Mouse (Mus musculus): ENCODE results near the gene Msh4. TPM values are rescaled to one million over a fixed set of nuclear protein-coding genes. Genes with fewer than 3 reads are reported as not detected.

The Msh4 gene
- polyA plus RNA-seq, 1 experiment, result 1.8 TPM

GRCm38 (mm10) chr3:153818723-153819122 is 87.2 kb downstream of the Msh4 start:
- Histone ChIP-seq H3K9ac (ENCODE audit: low read depth, poor library complexity, severe bottlenecking) (no peak overlapping the region), H3K36me3 (ENCODE audit: control insufficient read depth, insufficient read depth, low read length, poor library complexity, severe bottlenecking) (no peaks in the 10 kb centered on the region), H3K9me3 (replicated peaks; ENCODE audit: control insufficient read depth, insufficient read depth, low read length, poor library complexity, severe bottlenecking) (no peaks in the 10 kb centered on the region), H3K27ac (ENCODE audit: insufficient read depth, low read length) (no peak overlapping the region), H3K4me1 (ENCODE audit: control insufficient read depth, insufficient read depth, low read length) (no peaks in the 10 kb centered on the region), H3K27me3 (ENCODE audit: control insufficient read depth, insufficient read depth, low read length, poor library complexity, severe bottlenecking) (no peaks in the 10 kb centered on the region), H3K4me3 (ENCODE audit: low read depth, low read length) (no peak overlapping the region)
- no peak for TF ChIP-seq POLR2A (IDR thresholded peaks at IDR 0.05; ENCODE audit: insufficient read depth, low read length)
- no peak for TF ChIP-seq EP300 (IDR thresholded peaks at IDR 0.05; ENCODE audit: insufficient read depth, low read depth, low read length)

DNA sequence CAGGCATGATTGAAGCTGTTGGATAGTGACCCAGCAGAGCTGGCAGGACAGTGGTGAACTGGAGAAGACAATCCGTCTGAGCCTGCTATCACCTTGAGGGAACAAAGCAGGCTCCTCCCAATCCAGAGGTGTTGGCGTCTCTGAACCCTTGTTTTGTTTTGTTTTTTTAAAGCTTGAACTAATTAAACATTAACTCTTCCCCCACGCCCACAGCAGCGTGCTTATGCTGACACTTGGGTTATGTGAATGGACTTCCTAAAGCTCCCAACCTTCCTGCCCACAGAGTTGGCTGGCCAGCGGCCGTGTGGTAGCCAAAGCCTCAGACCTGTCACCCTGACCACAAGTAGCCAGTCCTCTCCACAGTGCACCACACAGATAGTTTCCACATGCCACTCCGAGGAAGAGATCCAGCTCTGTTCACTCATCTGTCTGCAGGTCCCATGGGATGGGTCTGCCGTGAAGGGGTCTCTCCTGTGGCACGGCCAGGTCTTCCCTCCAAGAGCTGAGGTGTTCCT is 88.5 kb downstream of the Msh4 start:
- Histone ChIP-seq H3K27ac (ENCODE audit: insufficient read depth, low read length) (no peak overlapping the region), H3K9me3 (replicated peaks; ENCODE audit: control insufficient read depth, insufficient read depth, low read length, poor library complexity, severe bottlenecking) (no peaks in the 10 kb centered on the region), H3K4me3 (ENCODE audit: low read depth, low read length) (no peak overlapping the region)

GRCm38 (mm10) chr3:153814026-153814425 is 91.9 kb downstream of the Msh4 start:
- no peaks in the 10 kb centered on the region for H3K4me1 ChIP-seq (ENCODE audit: control insufficient read depth, insufficient read depth, low read length)
- no peaks in the 10 kb centered on the region for H3K27me3 ChIP-seq (ENCODE audit: control insufficient read depth, insufficient read depth, low read length, poor library complexity, severe bottlenecking)
- no peak for TF ChIP-seq CTCF (IDR thresholded peaks at IDR 0.05; ENCODE audit: low read depth, low read length)
- no peak for TF ChIP-seq POLR2A (IDR thresholded peaks at IDR 0.05; ENCODE audit: insufficient read depth, low read length)
- no peak for TF ChIP-seq EP300 (IDR thresholded peaks at IDR 0.05; ENCODE audit: insufficient read depth, low read depth, low read length)
- no peak overlapping the region for H3K27ac ChIP-seq (ENCODE audit: insufficient read depth, low read length)
- no peak overlapping the region for H3K4me3 ChIP-seq (ENCODE audit: low read depth, low read length)
- no peaks in the 10 kb centered on the region for H3K36me3 ChIP-seq (ENCODE audit: control insufficient read depth, insufficient read depth, low read length, poor library complexity, severe bottlenecking)
- H3K9me3 ChIP-seq (replicated peaks; ENCODE audit: control insufficient read depth, insufficient read depth, low read length, poor library complexity, severe bottlenecking), result no peaks in the 10 kb centered on the region
- no peak overlapping the region for H3K9ac ChIP-seq (ENCODE audit: low read depth, poor library complexity, severe bottlenecking)

More for the DNA sequence above, 88.5 kb downstream of the Msh4 start:
- H3K36me3 ChIP-seq (ENCODE audit: control insufficient read depth, insufficient read depth, low read length, poor library complexity, severe bottlenecking), result no peaks in the 10 kb centered on the region
- no peaks in the 10 kb centered on the region for H3K27me3 ChIP-seq (ENCODE audit: control insufficient read depth, insufficient read depth, low read length, poor library complexity, severe bottlenecking)
- TF ChIP-seq POLR2A (IDR thresholded peaks at IDR 0.05; ENCODE audit: insufficient read depth, low read length) (no peak), EP300 (IDR thresholded peaks at IDR 0.05; ENCODE audit: insufficient read depth, low read depth, low read length) (no peak), CTCF (IDR thresholded peaks at IDR 0.05; ENCODE audit: low read depth, low read length) (no peak)
- H3K9ac ChIP-seq (ENCODE audit: low read depth, poor library complexity, severe bottlenecking), result no peak overlapping the region
- H3K4me1 ChIP-seq (ENCODE audit: control insufficient read depth, insufficient read depth, low read length), result no peaks in the 10 kb centered on the region

- no peaks in the 10 kb centered on the region for H3K9me3 ChIP-seq (replicated peaks; ENCODE audit: control insufficient read depth, insufficient read depth, low read length, poor library complexity, severe bottlenecking)
- H3K4me1 ChIP-seq (ENCODE audit: control insufficient read depth, insufficient read depth, low read length), result no peaks in the 10 kb centered on the region
- H3K27ac ChIP-seq (ENCODE audit: insufficient read depth, low read length), result no peak overlapping the region
- no peak overlapping the region for H3K4me3 ChIP-seq (ENCODE audit: low read depth, low read length)
- no peaks in the 10 kb centered on the region for H3K36me3 ChIP-seq (ENCODE audit: control insufficient read depth, insufficient read depth, low read length, poor library complexity, severe bottlenecking)
- no peak overlapping the region for H3K9ac ChIP-seq (ENCODE audit: low read depth, poor library complexity, severe bottlenecking)
- TF ChIP-seq CTCF (IDR thresholded peaks at IDR 0.05; ENCODE audit: low read depth, low read length), result no peak
- no peak for TF ChIP-seq POLR2A (IDR thresholded peaks at IDR 0.05; ENCODE audit: insufficient read depth, low read length)
- TF ChIP-seq EP300 (IDR thresholded peaks at IDR 0.05; ENCODE audit: insufficient read depth, low read depth, low read length), result no peak
- H3K27me3 ChIP-seq (ENCODE audit: control insufficient read depth, insufficient read depth, low read length, poor library complexity, severe bottlenecking), result no peaks in the 10 kb centered on the region
Observed at GRCm38 (mm10) chr3:153808406-153808805, 97.5 kb downstream of the Msh4 start.

DNA sequence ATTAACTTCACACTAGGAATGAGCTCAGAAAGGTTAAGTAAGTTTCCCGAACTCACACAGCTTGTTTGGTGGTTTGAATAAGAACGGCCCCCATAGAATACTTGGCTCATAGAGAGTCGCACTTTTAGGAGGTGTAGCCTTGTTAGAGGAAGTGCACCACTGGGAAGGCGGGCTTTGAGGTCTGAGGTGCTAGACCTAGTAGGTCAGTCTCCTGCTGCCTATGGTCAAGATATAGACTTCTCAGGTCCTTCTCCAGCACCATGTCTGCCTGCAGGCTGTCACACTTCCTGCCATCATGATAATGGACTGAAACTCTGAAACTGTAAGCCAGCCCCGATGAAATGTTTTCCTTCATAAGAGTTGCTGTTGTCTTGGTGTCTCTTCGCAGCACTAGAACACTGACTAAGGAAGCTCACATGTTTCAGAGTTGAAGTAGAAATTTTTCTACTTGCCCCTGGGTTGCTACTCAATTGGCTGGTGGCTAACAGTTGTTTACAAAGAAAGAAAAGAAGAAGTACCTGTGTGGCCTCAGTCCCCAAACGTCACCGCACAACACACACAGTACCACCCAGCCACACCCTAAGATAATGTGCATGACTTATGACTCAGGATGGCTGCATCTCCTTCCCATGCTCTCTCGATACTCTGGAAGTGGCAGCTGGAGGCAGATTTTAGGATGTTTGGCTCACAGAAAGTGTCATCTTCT is 98.3 kb downstream of the Msh4 start:
- TF ChIP-seq CTCF (IDR thresholded peaks at IDR 0.05; ENCODE audit: low read depth, low read length) (no peak), POLR2A (IDR thresholded peaks at IDR 0.05; ENCODE audit: insufficient read depth, low read length) (no peak), EP300 (IDR thresholded peaks at IDR 0.05; ENCODE audit: insufficient read depth, low read depth, low read length) (no peak)
- Histone ChIP-seq H3K4me1 (ENCODE audit: control insufficient read depth, insufficient read depth, low read length) (no peaks in the 10 kb centered on the region), H3K27ac (ENCODE audit: insufficient read depth, low read length) (no peak overlapping the region), H3K4me3 (ENCODE audit: low read depth, low read length) (no peak overlapping the region), H3K9ac (ENCODE audit: low read depth, poor library complexity, severe bottlenecking) (no peak overlapping the region), H3K9me3 (replicated peaks; ENCODE audit: control insufficient read depth, insufficient read depth, low read length, poor library complexity, severe bottlenecking) (no peaks in the 10 kb centered on the region), H3K27me3 (ENCODE audit: control insufficient read depth, insufficient read depth, low read length, poor library complexity, severe bottlenecking) (no peaks in the 10 kb centered on the region), H3K36me3 (ENCODE audit: control insufficient read depth, insufficient read depth, low read length, poor library complexity, severe bottlenecking) (no peaks in the 10 kb centered on the region)

Other genes with a start within 250 kb of the Msh4 start
- 4.8 and 5.7 TPM in 2 replicates for gene St6galnac3, start 181.0 kb downstream of the Msh4 start, polyA plus RNA-seq (2011; ENCODE audit: insufficient read depth, insufficient read length, low read depth, missing spikeins)
- not detected in 2 replicates for gene Asb17, start 61.9 kb downstream of the Msh4 start, polyA plus RNA-seq (2011; ENCODE audit: insufficient read depth, insufficient read length, low read depth, missing spikeins)
- gene Rabggtb, start 6.9 kb upstream of the Msh4 start, polyA plus RNA-seq (2011; ENCODE audit: insufficient read depth, insufficient read length, low read depth, missing spikeins), result 140 and 143 TPM in 2 replicates
- gene Acadm, start 38.5 kb upstream of the Msh4 start, polyA plus RNA-seq (2011; ENCODE audit: insufficient read depth, insufficient read length, low read depth, missing spikeins), result 88.7 and 105 TPM in 2 replicates
- gene Slc44a5, start 67.3 kb upstream of the Msh4 start, polyA plus RNA-seq (2011; ENCODE audit: insufficient read depth, insufficient read length, low read depth, missing spikeins), result 0.12 and 0.32 TPM in 2 replicates

Measured in ES-Bruce4 (cell line).